Mouse (Mus musculus) naive thymus-derived CD4-positive, alpha-beta T cell, adult 5 months (primary cell): ENCODE data around the gene Galr2. TPM values are rescaled to one million over a fixed set of nuclear protein-coding genes. Genes with fewer than 3 reads are reported as not detected.

Experiments
- polyA plus RNA-seq: library from polyadenylated mRNA; unstranded; fragments of 100-300 nt; shearing (Covaris generic); gene quantifications from one replicate; pipeline ENCODE4 v1.2.1, GENCODE M21; 2017

Galr2 gene
- polyA plus RNA-seq = not detected

DNA sequence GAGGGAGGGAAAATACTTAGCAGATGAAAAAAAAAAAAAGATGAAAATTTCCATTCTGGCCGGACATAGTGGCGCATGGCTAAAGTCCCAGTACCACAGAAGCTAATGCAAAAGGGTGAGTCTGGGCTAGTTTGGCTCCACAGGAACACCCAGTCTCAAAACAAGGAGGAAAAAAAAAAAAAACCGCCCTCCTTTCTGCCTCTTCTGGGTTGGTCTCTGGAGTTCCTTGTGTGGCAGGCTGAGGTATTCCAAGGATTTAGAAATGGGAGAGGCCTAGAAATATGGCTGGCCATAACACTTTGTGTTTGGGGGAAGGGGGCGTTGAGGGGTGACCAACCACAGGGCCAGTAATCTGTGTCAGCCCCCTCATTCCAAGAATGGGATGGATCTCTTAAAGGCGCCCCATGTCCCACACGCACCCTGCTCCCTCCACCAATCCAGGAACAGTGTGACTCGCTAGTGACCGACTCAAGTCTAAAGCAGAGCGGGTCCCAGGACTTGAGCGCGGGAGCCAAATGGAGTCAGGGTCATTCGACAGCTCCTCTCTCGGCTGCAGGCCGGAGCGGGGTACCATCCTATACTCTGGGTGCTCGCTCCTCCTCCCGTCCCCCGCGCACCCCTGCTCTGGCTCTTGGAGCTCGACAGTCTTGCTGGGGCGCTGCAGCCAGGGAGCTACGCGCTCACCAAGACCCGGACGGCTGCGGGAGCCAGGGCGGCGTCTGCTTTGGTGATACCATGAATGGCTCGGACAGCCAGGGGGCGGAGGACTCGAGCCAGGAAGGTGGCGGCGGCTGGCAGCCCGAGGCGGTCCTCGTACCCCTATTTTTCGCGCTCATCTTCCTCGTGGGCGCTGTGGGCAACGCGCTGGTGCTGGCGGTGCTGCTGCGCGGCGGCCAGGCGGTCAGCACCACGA lies at the start of gene Galr2:
Galr2 (plus strand) TSS at position 189 of the 913 bp plus-strand sequence.

DNA sequence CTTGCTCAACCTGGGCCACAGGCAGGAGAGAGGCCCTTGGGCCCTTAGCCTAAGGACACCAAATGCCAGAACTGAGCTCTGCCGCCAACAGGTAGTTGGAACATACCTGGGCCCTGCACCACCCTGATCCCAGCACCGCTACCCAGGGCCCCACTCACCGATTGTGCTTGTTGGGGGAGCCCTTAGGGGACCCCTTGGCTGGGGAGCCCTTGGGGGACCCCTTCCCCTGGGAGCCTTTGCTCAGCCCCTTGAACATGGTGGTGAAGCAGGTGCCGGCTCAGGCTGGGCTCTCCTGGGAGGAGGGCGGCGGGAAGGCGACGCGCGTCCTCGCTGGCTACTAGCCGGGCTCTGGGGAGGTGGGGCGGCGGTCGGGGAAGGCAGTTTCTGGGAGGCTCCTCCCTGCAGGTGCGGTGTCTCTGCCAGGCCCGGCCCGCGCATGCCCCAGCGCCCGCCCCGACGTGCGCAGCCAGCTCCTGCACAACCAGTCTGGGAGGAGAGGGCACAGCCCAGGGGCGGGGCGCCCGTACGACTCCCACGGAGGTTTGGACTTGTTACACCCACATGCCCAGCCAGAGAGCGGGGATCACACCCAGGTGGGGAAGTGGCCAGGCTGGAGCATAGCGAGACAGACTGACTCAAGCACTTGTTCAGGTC lies 42.9 kb upstream of the Galr2 start, which contains the start of gene Evpl:
Evpl (minus strand) TSS at position 336 of the 654 bp plus-strand sequence.

DNA sequence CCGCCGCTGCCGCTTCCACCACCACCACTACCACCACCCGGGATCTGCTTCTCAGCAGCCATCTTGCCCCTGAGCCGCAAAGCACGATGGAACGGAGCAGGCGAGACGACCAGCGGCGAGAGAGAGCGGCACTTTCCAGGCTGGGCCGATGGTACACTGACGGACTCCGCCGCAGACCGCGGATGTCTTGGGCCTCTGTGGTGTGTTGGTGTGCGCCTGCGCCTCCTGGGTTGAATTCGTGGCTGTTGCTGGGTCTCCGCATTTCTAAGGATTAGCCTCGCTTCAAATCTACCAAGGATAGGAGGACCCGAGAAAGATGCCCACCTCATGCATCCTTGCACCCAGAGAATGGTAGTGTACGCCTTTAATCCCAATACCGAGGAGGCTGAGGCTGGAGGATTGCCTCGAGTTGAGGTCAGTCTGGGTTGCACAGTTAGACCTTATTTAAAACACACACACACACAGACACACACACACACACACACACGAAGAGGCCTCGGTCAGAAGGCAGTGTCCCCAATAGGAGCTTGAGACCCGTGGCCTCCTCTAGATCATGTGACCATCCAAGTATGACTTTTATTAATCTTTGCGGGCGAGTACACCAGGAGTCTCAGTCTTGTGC lies 6.6 kb upstream of the Galr2 start, which contains the start of gene Srp68:
Srp68 (minus strand) TSS at position 173 of the 622 bp plus-strand sequence.

DNA sequence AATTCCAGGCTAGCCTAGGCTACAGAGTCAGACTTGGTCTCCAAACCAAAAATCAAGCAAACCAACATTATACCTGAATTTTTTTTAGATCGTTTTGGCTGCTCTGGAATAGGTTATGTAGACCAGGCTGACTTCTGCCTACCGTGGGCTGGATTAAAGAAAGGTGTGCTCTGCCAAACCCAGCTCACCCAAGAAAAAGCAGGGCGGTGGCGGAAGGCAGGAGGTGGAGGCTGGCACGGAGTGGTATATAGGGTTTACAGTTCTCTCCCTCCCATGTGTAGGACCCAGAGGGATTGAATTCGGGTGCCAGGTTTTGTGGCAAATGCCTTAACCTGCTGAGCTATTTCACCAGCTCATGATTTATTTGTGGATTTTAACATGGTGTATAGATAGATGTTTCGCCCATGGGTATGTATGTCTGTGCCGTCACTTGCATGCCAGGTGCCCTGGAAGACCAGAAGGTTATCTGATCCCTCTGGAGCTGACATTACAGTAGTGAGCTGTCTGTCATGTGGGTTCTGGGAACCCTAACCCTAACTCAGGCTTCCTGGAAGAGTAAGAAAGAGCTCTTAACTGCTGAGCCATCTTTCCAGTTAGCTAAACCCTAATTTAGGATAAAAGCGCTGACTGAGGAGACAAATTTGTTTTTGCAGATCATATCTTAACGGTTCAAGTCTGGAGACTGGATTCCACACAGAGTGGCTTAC lies 26.4 kb downstream of the Galr2 start, which contains the start of gene Exoc7:
Exoc7 (minus strand) TSS at position 215 of the 707 bp plus-strand sequence.

Other genes with a start within 250 kb of the Galr2 start
- 92.3 TPM for gene Unc13d, start 203.0 kb upstream of the Galr2 start, polyA plus RNA-seq
- gene Wbp2, start 193.9 kb upstream of the Galr2 start, polyA plus RNA-seq = 267 TPM
- gene Trim47, start 153.7 kb upstream of the Galr2 start, polyA plus RNA-seq = 1.6 TPM
- 16.2 TPM for gene Trim65, start 149.8 kb upstream of the Galr2 start, polyA plus RNA-seq
- 73.0 TPM for gene Mrpl38, start 142.1 kb upstream of the Galr2 start, polyA plus RNA-seq
- 9.7 TPM for gene Fbf1, start 112.8 kb upstream of the Galr2 start, polyA plus RNA-seq
- 43.9 TPM for gene Ten1, start 82.1 kb upstream of the Galr2 start, polyA plus RNA-seq
- 21.8 TPM for gene Acox1, start 81.9 kb upstream of the Galr2 start, polyA plus RNA-seq
- 0.12 TPM for gene Evpl, start 42.9 kb upstream of the Galr2 start, polyA plus RNA-seq
- gene Srp68, start 6.7 kb upstream of the Galr2 start, polyA plus RNA-seq = 76.0 TPM
- gene Exoc7, start 26.3 kb downstream of the Galr2 start, polyA plus RNA-seq = 44.3 TPM
- not detected for gene Foxj1, start 54.5 kb downstream of the Galr2 start, polyA plus RNA-seq
- gene Rnf157, start 132.1 kb downstream of the Galr2 start, polyA plus RNA-seq = 13.5 TPM
- gene Ubald2, start 153.2 kb downstream of the Galr2 start, polyA plus RNA-seq = 233 TPM
- not detected for gene Qrich2, start 185.3 kb downstream of the Galr2 start, polyA plus RNA-seq
- gene Prpsap1, start 213.3 kb downstream of the Galr2 start, polyA plus RNA-seq = 135 TPM
- 0.20 TPM for gene Sphk1, start 250.0 kb downstream of the Galr2 start, polyA plus RNA-seq